Mouse (Mus musculus) inflammation-experienced regulatory T-cells (primary cell): ENCODE results near the gene Olfr620. TPM values are rescaled to one million over a fixed set of nuclear protein-coding genes. Genes with fewer than 3 reads are reported as not detected.

Experiments
- polyA plus RNA-seq, 2 experiments: library from polyadenylated mRNA; unstranded; fragments of 100-300 nt; shearing (Covaris generic); gene quantifications; one replicate each; pipeline ENCODE4 v1.2.1; 2017

Gene Olfr620
- under 1 TPM; 0.24 to 0.61 TPM for polyA plus RNA-seq

DNA sequence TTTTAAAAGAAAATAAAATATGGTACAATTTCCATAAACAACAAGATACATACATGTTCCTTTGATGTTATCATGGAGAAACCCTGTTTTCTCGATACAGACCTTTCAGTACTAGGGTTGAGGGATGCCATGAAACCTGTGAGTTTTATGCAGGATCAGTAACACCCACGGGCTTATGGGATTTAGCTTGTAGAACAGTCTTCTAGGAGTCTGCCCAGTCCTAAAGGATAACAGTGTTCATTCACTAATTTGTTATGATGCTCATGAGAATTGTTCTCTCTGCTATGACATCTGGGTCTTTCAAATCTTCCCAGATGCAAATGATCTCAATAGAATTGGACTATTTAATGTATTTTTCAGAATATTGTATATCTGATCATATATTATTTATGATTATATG is at the start of gene Olfr620:
Olfr620 (minus strand) TSS at position 101 of the 400 bp plus-strand sequence.

DNA sequence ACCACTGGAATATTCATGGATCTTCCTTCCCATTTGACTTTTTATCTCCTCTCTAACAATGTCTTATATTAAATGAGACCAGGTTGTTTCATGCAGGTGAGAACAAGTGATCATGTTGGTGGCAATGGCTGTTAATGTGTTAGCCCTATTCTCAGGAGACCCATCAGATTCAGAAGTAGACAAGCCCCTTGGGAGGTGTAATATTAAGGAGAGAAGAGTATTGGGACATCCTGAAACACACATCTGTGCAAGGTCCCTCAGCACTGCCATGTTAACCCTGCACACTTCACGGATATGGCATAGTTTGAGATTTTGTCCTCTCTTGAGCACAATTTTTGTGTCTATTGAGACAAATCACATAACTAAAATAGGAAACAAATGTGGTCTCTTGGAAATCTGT is 30.3 kb upstream of the Olfr620 start, which contains the start of gene Olfr622:
Olfr622 (minus strand) TSS at position 101 of the 400 bp plus-strand sequence.

DNA sequence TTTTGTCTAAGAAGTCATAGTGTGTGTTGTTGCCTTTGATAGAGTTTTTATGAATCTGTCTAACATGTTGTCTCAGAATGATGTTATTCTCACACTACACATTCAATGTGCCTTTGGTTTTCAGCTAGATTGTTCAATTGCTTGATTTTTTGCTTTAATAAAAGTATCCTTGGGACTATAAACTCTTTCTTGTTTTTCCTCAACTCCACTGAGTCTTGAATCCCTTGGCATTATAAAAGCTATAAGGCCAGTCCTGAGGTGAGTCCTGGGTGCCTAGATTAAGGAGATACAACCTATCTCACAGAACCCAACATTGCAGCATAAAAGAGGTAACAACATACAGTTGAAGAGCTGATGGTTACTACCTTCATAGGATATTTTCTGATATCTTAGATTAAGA is 12.1 kb downstream of the Olfr620 start, which contains the start of gene Olfr619:
Olfr619 (plus strand) TSS at position 301 of the 400 bp plus-strand sequence.

DNA sequence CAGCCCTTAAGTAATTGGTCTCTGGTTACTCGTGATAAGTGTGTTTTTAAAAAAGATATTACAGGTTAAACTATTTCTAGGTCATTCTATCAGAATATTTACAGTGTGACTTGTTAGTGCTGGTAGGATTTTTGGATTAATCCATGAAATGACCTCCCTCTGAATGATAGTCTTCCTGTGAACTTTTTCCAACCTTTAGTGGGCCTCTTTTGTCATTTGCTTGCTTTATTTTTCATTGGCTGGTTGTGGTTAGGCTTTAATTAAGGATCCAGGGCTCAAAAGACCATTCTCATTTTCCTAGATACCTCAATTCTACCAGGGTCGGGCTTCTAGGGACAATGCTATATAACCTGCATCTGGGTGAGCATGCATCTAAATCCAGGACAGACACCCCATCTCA is 22.5 kb downstream of the Olfr620 start, which contains the start of gene Olfr618:
Olfr618 (plus strand) TSS at position 301 of the 400 bp plus-strand sequence.

DNA sequence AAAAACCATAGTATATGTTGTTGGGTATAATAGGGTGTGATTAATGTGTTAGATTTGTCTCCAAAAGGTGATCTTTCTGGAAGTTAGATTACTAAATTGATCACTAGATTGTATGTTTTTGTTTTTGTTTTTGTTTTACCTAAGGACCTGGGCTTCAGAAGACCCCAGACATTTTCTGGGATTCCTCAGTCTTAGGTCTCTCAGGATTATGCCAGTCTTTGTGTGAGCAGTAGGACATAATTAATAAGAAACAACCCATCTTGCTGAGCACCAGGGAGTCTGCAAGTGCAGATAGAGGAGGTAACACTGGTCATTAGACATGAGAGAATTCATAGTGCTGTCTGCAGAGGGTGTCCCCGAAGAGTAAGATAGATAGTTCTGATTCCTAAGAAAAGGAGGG is 39.6 kb downstream of the Olfr620 start, which contains the start of gene Olfr617:
Olfr617 (plus strand) TSS at position 301 of the 400 bp plus-strand sequence.

DNA sequence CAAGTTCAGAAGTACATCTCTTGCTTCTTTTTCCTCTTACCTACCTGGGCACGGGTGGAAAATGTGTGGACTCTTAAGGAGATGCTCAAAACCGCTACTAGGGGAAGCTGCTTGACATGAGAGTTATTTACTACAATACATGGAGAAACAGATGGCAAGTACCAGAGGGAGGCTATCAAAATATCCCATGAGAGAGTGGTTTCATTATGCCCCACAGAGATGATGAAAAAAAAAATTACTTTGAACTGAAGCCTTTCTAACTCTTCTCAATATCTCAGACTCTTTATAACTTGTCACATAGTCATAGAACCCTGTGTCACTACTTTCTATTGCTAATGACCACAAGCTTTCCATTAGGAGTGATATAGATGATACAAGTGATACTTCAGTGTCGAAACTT is 43.3 kb downstream of the Olfr620 start, which contains the start of gene Olfr616:
Olfr616 (minus strand) TSS at position 101 of the 400 bp plus-strand sequence.

DNA sequence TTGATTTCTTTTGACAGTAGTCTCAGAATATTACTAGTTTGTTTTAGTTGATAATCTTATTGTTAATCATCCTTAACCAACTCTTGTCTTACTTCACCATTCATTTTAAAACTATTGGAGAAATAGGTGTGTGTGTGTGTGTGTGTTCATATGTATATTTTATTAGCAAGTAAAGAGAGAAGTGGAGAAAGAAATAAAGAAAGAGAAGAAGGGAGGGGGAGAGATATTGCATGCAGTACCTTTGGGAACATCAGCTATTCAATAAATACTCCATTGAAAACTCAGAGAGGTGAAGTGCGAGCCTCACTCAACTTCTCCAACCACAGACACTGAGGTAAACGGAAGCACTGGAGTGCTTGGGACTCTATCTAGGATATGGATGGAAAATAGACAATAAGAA is 56.6 kb downstream of the Olfr620 start, which contains the start of gene Olfr615:
Olfr615 (plus strand) TSS at position 301 of the 400 bp plus-strand sequence.

Other genes starting within 250 kb of the Olfr620 start
- 1 to 10 TPM in 1 of 2 experiments, under 1 TPM in 1; 0.59 to 2.7 TPM for gene Olfr601, start 249.9 kb downstream of the Olfr620 start, polyA plus RNA-seq
- gene Olfr603, start 226.4 kb downstream of the Olfr620 start, polyA plus RNA-seq = 1 to 10 TPM in 1 of 2 experiments, not detected in 1; 2.6 TPM
- not detected for gene Usp17lc, start 197.5 kb downstream of the Olfr620 start, polyA plus RNA-seq
- gene Olfr605, start 167.1 kb downstream of the Olfr620 start, polyA plus RNA-seq = not detected
- not detected for gene Olfr606, start 163.5 kb downstream of the Olfr620 start, polyA plus RNA-seq
- gene Olfr607, start 148.4 kb downstream of the Olfr620 start, polyA plus RNA-seq = under 1 TPM; 0.05 to 0.20 TPM
- gene Olfr608, start 142.7 kb downstream of the Olfr620 start, polyA plus RNA-seq = under 1 TPM in 1 of 2 experiments, not detected in 1; 0.56 TPM
- gene Olfr609, start 114.5 kb downstream of the Olfr620 start, polyA plus RNA-seq = under 1 TPM in 1 of 2 experiments, not detected in 1; 0.05 TPM
- gene Olfr610, start 100.4 kb downstream of the Olfr620 start, polyA plus RNA-seq = not detected
- not detected for gene Olfr611, start 91.7 kb downstream of the Olfr620 start, polyA plus RNA-seq
- not detected for gene Olfr612, start 69.8 kb downstream of the Olfr620 start, polyA plus RNA-seq
- gene Olfr613, start 64.5 kb downstream of the Olfr620 start, polyA plus RNA-seq = not detected
- gene Olfr615, start 56.5 kb downstream of the Olfr620 start, polyA plus RNA-seq = not detected
- gene Olfr616, start 43.4 kb downstream of the Olfr620 start, polyA plus RNA-seq = not detected
- not detected for gene Olfr617, start 39.5 kb downstream of the Olfr620 start, polyA plus RNA-seq
- gene Olfr618, start 22.4 kb downstream of the Olfr620 start, polyA plus RNA-seq = not detected
- gene Olfr619, start 12.0 kb downstream of the Olfr620 start, polyA plus RNA-seq = under 1 TPM in 1 of 2 experiments, not detected in 1; 0.11 TPM
- not detected for gene Olfr622, start 30.2 kb upstream of the Olfr620 start, polyA plus RNA-seq
- gene Olfr623, start 51.2 kb upstream of the Olfr620 start, polyA plus RNA-seq = not detected
- gene Olfr624, start 58.7 kb upstream of the Olfr620 start, polyA plus RNA-seq = under 1 TPM; 0.05 to 0.10 TPM
- not detected for gene Olfr625-ps1, start 70.2 kb upstream of the Olfr620 start, polyA plus RNA-seq
- gene Olfr243, start 102.1 kb upstream of the Olfr620 start, polyA plus RNA-seq = not detected
- not detected for gene Olfr628, start 117.8 kb upstream of the Olfr620 start, polyA plus RNA-seq
- gene Olfr629, start 132.4 kb upstream of the Olfr620 start, polyA plus RNA-seq = not detected
- gene Olfr630, start 144.8 kb upstream of the Olfr620 start, polyA plus RNA-seq = not detected
- not detected for gene Olfr69, start 159.1 kb upstream of the Olfr620 start, polyA plus RNA-seq
- not detected for gene Olfr68, start 167.2 kb upstream of the Olfr620 start, polyA plus RNA-seq
- gene Olfr67, start 179.3 kb upstream of the Olfr620 start, polyA plus RNA-seq = not detected
- gene Hbb-bt, start 201.5 kb upstream of the Olfr620 start, polyA plus RNA-seq = 10 to 100 TPM in 1 of 2 experiments, under 1 TPM in 1; 0.96 to 10.7 TPM
- 10 to 100 TPM; 11.6 to 54.5 TPM for gene Hbb-bs, start 215.6 kb upstream of the Olfr620 start, polyA plus RNA-seq
- gene Hbb-bh2, start 228.0 kb upstream of the Olfr620 start, polyA plus RNA-seq = 1 to 10 TPM in 1 of 2 experiments, under 1 TPM in 1; 0.29 to 2.1 TPM
- 1 to 10 TPM; 1.6 to 7.8 TPM for gene Hbb-bh1, start 230.6 kb upstream of the Olfr620 start, polyA plus RNA-seq
- gene Hbb-y, start 240.7 kb upstream of the Olfr620 start, polyA plus RNA-seq = under 1 TPM in 1 of 2 experiments, not detected in 1; 0.77 TPM